Mouse (Mus musculus) urinary bladder, postnatal 10 days (tissue): ENCODE data around the gene Xiap.

Experiments
- DNase-seq: peaks from one replicate; pipeline ENCODE4 v3.0.0; 2022; ENCODE audit warnings: low spot score

The Xiap gene

DNA sequence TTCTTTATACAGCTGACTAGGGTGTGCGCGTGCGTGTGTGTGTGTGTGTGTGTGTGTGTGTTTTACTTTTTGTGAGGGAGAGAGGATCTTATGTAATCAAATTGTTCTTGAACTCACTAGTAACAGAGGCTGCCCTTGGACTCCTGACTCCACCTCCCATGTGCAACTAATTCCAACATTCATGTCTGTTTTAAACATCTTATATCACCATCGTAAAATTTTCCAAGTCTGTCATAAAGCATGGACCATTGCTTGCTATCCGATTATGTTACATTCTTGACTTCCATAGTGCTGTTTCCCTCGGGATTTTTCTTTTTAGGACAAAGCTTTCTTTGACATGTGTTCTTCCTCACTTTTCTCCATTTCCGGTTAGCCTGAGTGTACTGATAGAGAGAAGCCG is 28.3 kb downstream of the Xiap start:
- no peak for DNase-seq

- DNase-seq = no peak
Measured at GRCm38 (mm10) chrX:42088136-42088535, 28.7 kb downstream of the Xiap start.

DNA sequence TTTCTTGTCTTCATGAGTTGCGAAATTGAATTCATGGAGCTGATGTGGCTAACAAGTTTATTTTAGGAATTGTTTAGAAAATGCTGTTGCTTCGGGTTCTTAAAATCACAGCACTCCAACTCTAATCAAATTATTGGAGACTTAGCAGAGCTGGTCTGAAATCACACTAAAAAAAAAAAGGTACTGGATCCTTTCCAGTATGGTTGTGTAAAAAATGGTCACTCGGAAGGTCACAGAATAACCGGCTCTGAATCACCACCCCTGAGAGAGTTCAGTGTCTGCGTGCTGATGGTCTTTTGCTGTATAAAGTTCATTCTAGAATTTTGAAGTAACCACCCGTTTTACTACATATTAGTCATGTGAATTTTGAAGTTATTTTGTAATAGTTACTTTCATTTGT is 47.7 kb downstream of the Xiap start:
- no peak for DNase-seq

GRCm38 (mm10) chrX:42110585-42110984 is 51.1 kb downstream of the Xiap start:
- no peak for DNase-seq

- DNase-seq = no peak
Measured at GRCm38 (mm10) chrX:42119442-42120048, 60.1 kb downstream of the Xiap start.

GRCm38 (mm10) chrX:42124963-42125697 is 65.7 kb downstream of the Xiap start:
- DNase-seq = no peak

DNA sequence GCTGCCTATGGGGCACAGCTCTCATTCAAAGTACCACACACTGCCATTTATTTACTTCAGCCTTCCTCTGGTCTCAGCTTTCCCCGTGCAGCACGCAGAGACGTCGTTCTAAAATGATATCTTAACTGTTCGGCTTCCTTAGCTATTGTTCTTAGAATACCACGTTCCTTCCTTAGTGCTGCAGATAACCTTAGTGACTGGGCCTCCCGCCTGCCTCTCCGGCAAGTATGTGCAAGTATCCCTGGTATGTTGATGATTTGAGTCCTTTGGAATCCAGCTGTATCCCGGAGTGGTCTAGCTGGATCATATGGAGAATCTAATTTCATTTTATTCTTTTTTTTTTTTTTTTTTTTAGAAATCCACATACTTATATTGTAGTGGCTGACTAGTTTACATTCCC is 80.4 kb downstream of the Xiap start:
- DNase-seq = no peak

GRCm38 (mm10) chrX:42142620-42143019 is 83.1 kb downstream of the Xiap start:
- no peak for DNase-seq

DNA sequence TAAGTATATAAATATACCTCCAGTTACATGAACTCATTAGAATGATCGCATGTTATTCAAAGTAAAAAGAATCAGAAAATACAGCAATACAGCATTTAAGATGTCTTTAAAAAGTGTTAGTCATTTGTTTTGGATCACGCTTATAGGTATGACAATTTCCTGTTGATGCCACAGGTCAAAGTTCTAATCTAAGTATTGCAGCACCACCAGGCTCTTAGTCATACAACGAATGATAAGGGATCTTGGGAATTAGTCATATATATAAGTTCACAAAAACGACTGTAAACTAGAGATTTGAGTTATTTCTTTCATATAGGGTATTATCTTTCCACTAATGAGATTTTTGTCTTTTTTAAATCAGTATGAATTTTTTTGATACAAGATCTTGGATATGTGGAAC is 84.5 kb downstream of the Xiap start:
- DNase-seq = no peak

DNA sequence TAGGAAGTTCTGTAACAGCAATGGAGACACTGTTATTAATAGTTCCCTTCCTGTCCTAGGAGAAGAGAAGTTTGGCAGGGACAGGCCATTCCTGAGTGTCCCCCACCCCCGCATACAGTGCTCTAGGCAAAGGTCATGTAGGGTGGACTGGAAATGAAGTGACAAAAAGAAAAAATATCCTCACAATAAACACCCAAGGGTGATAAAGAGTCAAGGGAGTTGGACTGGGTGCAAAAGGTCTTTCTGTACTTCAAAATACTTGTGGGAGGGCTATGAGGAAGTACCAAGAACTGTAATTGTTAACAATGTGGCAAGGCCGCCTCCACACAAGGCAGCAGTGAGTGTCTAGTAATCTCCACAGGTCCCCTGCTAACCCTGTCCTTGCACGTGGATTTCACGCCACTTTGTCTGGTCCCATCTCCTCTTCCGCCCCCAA is 88.6 kb downstream of the Xiap start:
- DNase-seq = no peak

GRCm38 (mm10) chrX:42148788-42149556 is 89.5 kb downstream of the Xiap start, which contains the start of gene Stag2:
Gene Stag2 (plus strand): TSS chrX:42149317.
- DNase-seq = peak; percentile 37

- no peak for DNase-seq
Measured at GRCm38 (mm10) chrX:42149557-42150345, 90.3 kb downstream of the Xiap start.

GRCm38 (mm10) chrX:42150346-42151023 is 91.0 kb downstream of the Xiap start:
- peak; percentile 20 for DNase-seq

DNA sequence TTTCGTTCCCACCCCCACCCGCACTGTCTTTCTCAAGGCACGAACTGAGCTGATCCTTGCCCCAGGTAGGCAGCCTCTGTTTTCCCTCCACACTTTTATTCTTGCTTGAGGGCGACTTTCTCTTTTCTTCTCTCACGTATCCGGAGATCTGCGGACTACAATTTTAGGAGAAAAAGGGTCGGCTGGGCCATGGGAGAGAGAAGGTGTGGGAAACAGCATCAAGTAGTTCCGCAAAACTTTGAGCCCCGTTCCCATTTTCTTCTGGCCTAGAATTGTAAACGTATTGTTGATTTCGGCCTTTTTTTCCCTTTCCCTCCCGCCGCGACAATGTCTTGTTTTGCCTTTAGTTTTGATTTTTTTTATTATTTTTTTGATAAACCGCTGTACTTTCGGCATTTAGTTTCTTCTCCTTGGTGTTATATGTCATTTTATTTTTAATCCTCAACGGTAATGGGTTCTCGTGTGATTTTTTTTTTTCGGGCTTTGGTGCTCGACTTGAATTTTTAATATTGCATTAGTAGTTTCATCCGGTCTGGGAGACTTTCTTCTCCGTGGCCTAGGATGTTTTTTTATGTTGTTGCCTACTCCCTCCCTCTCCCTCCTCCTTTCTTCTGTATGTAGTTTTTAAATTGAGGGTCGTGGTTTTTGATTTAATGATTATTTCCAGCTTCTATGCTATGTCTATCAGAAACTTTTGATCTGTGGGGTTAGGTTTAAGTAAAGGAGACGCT is 91.7 kb downstream of the Xiap start:
- no peak for DNase-seq

- DNase-seq = peak; percentile 30
Measured at GRCm38 (mm10) chrX:42151903-42152369, 92.5 kb downstream of the Xiap start.

GRCm38 (mm10) chrX:42153056-42153455 is 93.6 kb downstream of the Xiap start:
- DNase-seq = no peak
